Mouse (Mus musculus): ENCODE measurements around the gene Bri3.

DNA sequence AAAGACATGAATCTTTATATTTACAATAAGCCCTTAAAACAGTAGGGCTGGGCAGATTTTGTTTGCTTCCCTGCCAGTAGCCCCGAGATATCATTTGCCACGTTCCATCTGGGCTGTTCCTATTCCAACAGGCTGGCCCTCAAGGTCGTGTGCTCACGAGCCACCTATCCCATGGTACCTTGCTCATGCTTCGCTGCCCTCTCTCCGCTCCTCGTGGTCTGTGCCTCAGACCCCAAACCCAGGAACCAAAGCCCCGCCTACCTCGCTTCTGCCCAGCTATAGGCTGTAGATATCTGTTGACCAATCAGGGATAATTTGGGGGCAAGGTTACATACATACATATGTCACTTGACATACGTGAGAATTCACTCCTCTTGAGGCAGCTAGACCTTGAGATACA is 3.1 kb downstream of the Bri3 start:
- TF ChIP-seq TAL1 (IDR thresholded peaks at IDR 0.05; ENCODE audit: low read length) (no peak), CHD2 (IDR thresholded peaks at IDR 0.05; ENCODE audit: low read length) (no peak), POLR2A (IDR thresholded peaks at IDR 0.05; ENCODE audit: control insufficient read depth in 1 of 2, insufficient read depth in 1 of 2, low read depth in 1 of 2, low read length in 2 of 2, poor library complexity in 1 of 2) (no peak), ZC3H11A (IDR thresholded peaks at IDR 0.05; ENCODE audit: low read depth, low read length) (no peak), CTCF (IDR thresholded peaks at IDR 0.05 in 2 of 3, conservative IDR thresholded peaks at IDR 0.05 in 1 of 3; ENCODE audit: control insufficient read depth in 1 of 3, insufficient read depth in 1 of 3, low read depth in 2 of 3, low read length in 3 of 3, poor library complexity in 1 of 3, severe bottlenecking in 1 of 3) (no peak), USF1 (IDR thresholded peaks at IDR 0.05; ENCODE audit: low read depth, low read length) (no peak), UBTF (IDR thresholded peaks at IDR 0.05; ENCODE audit: borderline replicate concordance, insufficient read depth, low read depth, low read length) (no peak), TCF12 (IDR thresholded peaks at IDR 0.05; ENCODE audit: low read depth, low read length) (no peak), JUND (IDR thresholded peaks at IDR 0.05; ENCODE audit: low read depth, low read length) (no peak), ETS1 (IDR thresholded peaks at IDR 0.05; ENCODE audit: low read depth, low read length) (no peak)
